Comparison of ENCODE assay signal across 17 mouse cellular contexts in the genomic region with DNA sequence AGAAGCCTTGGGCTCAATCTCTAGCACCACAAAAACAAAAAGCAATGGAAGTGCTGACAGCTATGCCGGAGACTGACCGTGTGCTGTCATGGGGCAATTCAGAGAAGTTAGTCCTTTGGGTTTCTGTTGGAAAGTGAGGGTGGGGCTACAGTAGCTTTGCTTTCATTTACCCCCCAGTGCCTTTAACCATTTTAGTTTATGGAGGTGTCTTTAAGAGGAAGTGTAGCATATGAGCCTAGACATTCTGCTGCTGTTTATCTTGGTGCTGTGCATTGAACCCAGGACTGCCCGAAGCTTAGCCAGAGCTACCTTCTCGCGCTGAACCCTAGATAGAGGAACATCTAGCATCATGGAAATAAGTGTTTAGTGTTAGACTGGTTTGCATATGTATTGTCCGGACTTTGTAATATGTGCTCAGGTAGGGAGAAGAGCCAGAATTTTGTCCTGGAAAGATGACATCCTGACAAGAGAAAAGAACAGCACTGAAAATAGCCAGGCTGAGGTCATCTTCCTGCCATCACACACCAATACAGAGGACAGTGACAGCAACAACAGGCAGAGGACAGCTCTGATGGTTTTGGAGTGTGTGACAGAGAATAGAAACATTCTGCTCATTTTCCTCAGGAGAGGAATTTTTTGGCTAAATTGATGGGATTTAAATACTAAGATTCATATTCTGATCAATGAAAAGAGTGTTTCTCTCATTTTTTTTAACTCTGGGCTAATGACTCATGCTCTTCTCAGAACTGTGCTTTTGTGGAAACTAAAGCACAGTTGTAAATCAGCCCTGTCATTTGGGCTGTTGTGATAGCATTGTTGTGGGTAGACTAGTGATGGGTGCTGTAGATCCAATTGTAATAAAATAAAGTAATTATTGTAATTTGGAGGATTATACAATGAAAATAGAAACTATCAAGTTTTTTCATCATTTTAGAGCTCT. TPM values are rescaled to one million over a fixed set of nuclear protein-coding genes. Genes with fewer than 3 reads are reported as not detected.
DNase-seq lines count a peak whose midpoint lies in the region; ATAC-seq and TF ChIP-seq lines count a peak whose summit lies in the region.
"Had no signal": no experiment of that assay in that cellular context is flagged by ENCODE, and none has a peak within 500 bp of the region (broad histone marks: within the 10 kb centered on the region; RNA-seq: fewer than 3 reads in every experiment).

No protein-coding gene starts in this region.

- no peak overlapping the region for H3K4me3 ChIP-seq in gastrocnemius, adult 2 months
- H3K4me3 ChIP-seq in liver, adult 2 months (ENCODE audit: insufficient read depth, low read depth, low read length), result no peak overlapping the region
- H3K4me3 ChIP-seq in liver, embryonic 12.5 days, result no peak overlapping the region
- H3K4me3 ChIP-seq in forebrain, embryonic 12.5 days (replicated peaks), result no peak overlapping the region
- no peak overlapping the region for H3K4me3 ChIP-seq in hindbrain, embryonic 10.5 days
- H3K4me3 ChIP-seq: embryonic facial prominence, embryonic 13.5 days; liver, embryonic 13.5 days; midbrain, embryonic 15.5 days; neural tube, embryonic 12.5 days; stomach, embryonic 15.5 days had no signal

- no peak overlapping the region for H3K4me2 ChIP-seq in liver, embryonic 12.5 days
- H3K4me2 ChIP-seq in forebrain, embryonic 12.5 days, result no peak overlapping the region
- H3K4me2 ChIP-seq: embryonic facial prominence, embryonic 13.5 days; liver, embryonic 13.5 days; midbrain, embryonic 15.5 days; neural tube, embryonic 12.5 days; stomach, embryonic 15.5 days had no signal

- H3K27me3 ChIP-seq in liver, adult 2 months (ENCODE audit: control insufficient read depth, insufficient read depth, low read length), result no peaks in the 10 kb centered on the region
- H3K27me3 ChIP-seq in liver, embryonic 12.5 days (replicated peaks), result no peaks in the 10 kb centered on the region
- H3K27me3 ChIP-seq in forebrain, embryonic 12.5 days, result no peaks in the 10 kb centered on the region
- no peaks in the 10 kb centered on the region for H3K27me3 ChIP-seq in hindbrain, embryonic 10.5 days (ENCODE audit: insufficient read depth, poor library complexity, severe bottlenecking)
- H3K27me3 ChIP-seq: embryonic facial prominence, embryonic 13.5 days; liver, embryonic 13.5 days; midbrain, embryonic 15.5 days; neural tube, embryonic 12.5 days; stomach, embryonic 15.5 days had no signal

- intact Hi-C loops in gastrocnemius, adult 2 months (cut with DNase I), result no loop called here
- intact Hi-C loops in gastrocnemius, postnatal 36 days (cut with DNase I), result no loop called here

- no peak overlapping the region for H3K9ac ChIP-seq in liver, adult 2 months (ENCODE audit: low read depth, low read length)
- no peak overlapping the region for H3K9ac ChIP-seq in liver, embryonic 12.5 days
- H3K9ac ChIP-seq in forebrain, embryonic 12.5 days, result no peak overlapping the region
- H3K9ac ChIP-seq: embryonic facial prominence, embryonic 13.5 days; liver, embryonic 13.5 days; midbrain, embryonic 15.5 days; neural tube, embryonic 12.5 days; stomach, embryonic 15.5 days had no signal

- peak overlapping the region; percentile 9 for H3K27ac ChIP-seq in gastrocnemius, adult 2 months
- H3K27ac ChIP-seq in liver, adult 2 months (replicated peaks; ENCODE audit: insufficient read depth, low read depth, low read length), result no peak overlapping the region
- no peak overlapping the region for H3K27ac ChIP-seq in liver, embryonic 12.5 days
- no peak overlapping the region for H3K27ac ChIP-seq in forebrain, embryonic 12.5 days
- H3K27ac ChIP-seq in hindbrain, embryonic 10.5 days, result no peak overlapping the region
- H3K27ac ChIP-seq: embryonic facial prominence, embryonic 13.5 days; liver, embryonic 13.5 days; midbrain, embryonic 15.5 days; neural tube, embryonic 12.5 days; stomach, embryonic 15.5 days had no signal

- no peaks in the 10 kb centered on the region for H3K9me3 ChIP-seq in liver, embryonic 12.5 days (replicated peaks)
- no peaks in the 10 kb centered on the region for H3K9me3 ChIP-seq in forebrain, embryonic 12.5 days
- 0 out of 2 replicates have a peak, but pooled peaks cover 7% of the 10 kb centered on the region for H3K9me3 ChIP-seq in hindbrain, embryonic 10.5 days
- H3K9me3 ChIP-seq: embryonic facial prominence, embryonic 13.5 days; liver, embryonic 13.5 days; midbrain, embryonic 15.5 days; neural tube, embryonic 12.5 days; stomach, embryonic 15.5 days had no signal

- no peak for DNase-seq in gastrocnemius, adult 2 months
- DNase-seq in gastrocnemius, postnatal 36 days, result no peak
- peak; percentile 50 for DNase-seq in liver, adult 2 months (ENCODE audit: extremely low read depth, low read depth, low spot score)
- no peak for DNase-seq in hindbrain, embryonic 10.5 days (ENCODE audit: low spot score)
- DNase-seq in urinary bladder, postnatal 36 days (ENCODE audit: low spot score in 2 of 2), result no peak
- DNase-seq: cerebellum, postnatal 25 days; kidney, postnatal 25 days; liver, embryonic 13.5 days; right cerebral cortex, postnatal 4 days had no signal

- WGBS in liver, adult 2 months, result 70% methylated on average over 6 of the region's 6 CpGs
- WGBS in liver, embryonic 12.5 days (ENCODE audit: insufficient replicate concordance), result 73% methylated on average over 6 of the region's 6 CpGs
- WGBS in forebrain, embryonic 12.5 days, result 94% methylated on average over 6 of the region's 6 CpGs
- 93% methylated on average over 6 of the region's 6 CpGs for WGBS in hindbrain, embryonic 10.5 days

- TF ChIP-seq CTCF in gastrocnemius, adult 2 months (IDR thresholded peaks at IDR 0.05), result no peak
- TF ChIP-seq CTCF in liver, adult 2 months (IDR thresholded peaks at IDR 0.05; ENCODE audit: low read depth, low read length), result no peak

- no peak for ATAC-seq in liver, embryonic 12.5 days
- 0 out of 4 replicates have a peak, but pooled peaks have one; percentile 12 for ATAC-seq in hematopoietic stem cell, adult 5-6 weeks (replicated peaks in 1 of 2; ENCODE audit: insufficient read depth in 1 of 2, low FRiP score in 2 of 2, low TSS enrichment in 1 of 2, low read depth in 1 of 2, poor library complexity in 2 of 2, severe bottlenecking in 2 of 2)
- ATAC-seq in forebrain, embryonic 12.5 days (ENCODE audit: low FRiP score), result no peak
- ATAC-seq: lung, postnatal 0 days; midbrain, embryonic 15.5 days had no signal

- TF ChIP-seq POLR2A in liver, adult 2 months (IDR thresholded peaks at IDR 0.05; ENCODE audit: extremely low read depth, insufficient read depth, low read length), result no peak

- H3K4me1 ChIP-seq in liver, adult 2 months (ENCODE audit: control insufficient read depth, insufficient read depth, low read length), result peaks cover 12% of the 10 kb centered on the region
- peaks cover 13% of the 10 kb centered on the region; the same call in 1 of the 2 replicates for H3K4me1 ChIP-seq in liver, embryonic 12.5 days
- H3K4me1 ChIP-seq in forebrain, embryonic 12.5 days, result 0 out of 2 replicates have a peak, but pooled peaks cover under 1% of the 10 kb centered on the region
- H3K4me1 ChIP-seq in hindbrain, embryonic 10.5 days (replicated peaks), result no peaks in the 10 kb centered on the region
- H3K4me1 ChIP-seq: neural tube, embryonic 12.5 days had no signal

- no peaks in the 10 kb centered on the region; the same call in 1 of the 2 replicates for H3K36me3 ChIP-seq in liver, adult 2 months (ENCODE audit: control insufficient read depth, insufficient read depth, low read length)
- H3K36me3 ChIP-seq in liver, embryonic 12.5 days, result 0 out of 2 replicates have a peak, but pooled peaks cover 7% of the 10 kb centered on the region
- H3K36me3 ChIP-seq in forebrain, embryonic 12.5 days (replicated peaks), result no peaks in the 10 kb centered on the region
- H3K36me3 ChIP-seq in hindbrain, embryonic 10.5 days, result peaks cover 26% of the 10 kb centered on the region
- H3K36me3 ChIP-seq: liver, embryonic 13.5 days; midbrain, embryonic 15.5 days; neural tube, embryonic 12.5 days; stomach, embryonic 15.5 days had no signal

- H3K79me2 ChIP-seq in liver, adult 2 months (ENCODE audit: control insufficient read depth, insufficient read depth, low read length), result peaks cover 49% of the 10 kb centered on the region

RNA-seq across cellular contexts. Expression of gene Pik3ca, which starts 23.9 kb away (rescaled TPM):
- 10 to 100 TPM; 40.1 to 63.3 TPM for total RNA-seq in gastrocnemius, adult 2 months (2021)
- 10 to 100 TPM; 32.3 to 46.8 TPM for total RNA-seq in gastrocnemius, postnatal 36 days (2021)
- 21.1 and 23.1 TPM in 2 replicates for total RNA-seq in liver, adult 2 months (2014; rRNA removed)
- polyA plus RNA-seq in liver, adult 2 months (2012; rRNA removed), result 2.4 and 2.8 TPM in 2 replicates
- polyA plus RNA-seq in liver, embryonic 12.5 days (2016; fragmentation: Nextera tagmentation; extraction: Ambion mirVana), result 4.6 and 5.6 TPM in 2 replicates
- total RNA-seq in hematopoietic stem cell, adult 5-6 weeks (2017), result 39.6 and 60.9 TPM in 2 replicates
- polyA plus RNA-seq in forebrain, embryonic 12.5 days (2016; fragmentation: Nextera tagmentation; extraction: Ambion mirVana), result 12.9 and 15.6 TPM in 2 replicates
- 6.8 and 7.4 TPM in 2 replicates for polyA plus RNA-seq in hindbrain, embryonic 10.5 days (2016; fragmentation: Nextera tagmentation; extraction: Ambion mirVana)

RNA-seq across cellular contexts. Expression of gene Zmat3, which starts 55.6 kb away (rescaled TPM):
- 1 to 10 TPM; 6.3 to 9.3 TPM for total RNA-seq in gastrocnemius, adult 2 months (2021)
- total RNA-seq in gastrocnemius, postnatal 36 days (2021), result 1 to 10 TPM; 6.4 to 7.1 TPM
- total RNA-seq in liver, adult 2 months (2014; rRNA removed), result 1.2 and 1.7 TPM in 2 replicates
- polyA plus RNA-seq in liver, adult 2 months (2012; rRNA removed), result 2.6 and 2.8 TPM in 2 replicates
- 0.82 and 0.91 TPM in 2 replicates for polyA plus RNA-seq in liver, embryonic 12.5 days (2016; fragmentation: Nextera tagmentation; extraction: Ambion mirVana)
- total RNA-seq in hematopoietic stem cell, adult 5-6 weeks (2017), result 1.1 and 1.3 TPM in 2 replicates
- polyA plus RNA-seq in forebrain, embryonic 12.5 days (2016; fragmentation: Nextera tagmentation; extraction: Ambion mirVana), result 9.5 and 11.7 TPM in 2 replicates
- polyA plus RNA-seq in hindbrain, embryonic 10.5 days (2016; fragmentation: Nextera tagmentation; extraction: Ambion mirVana), result 6.6 and 7.8 TPM in 2 replicates

Comparison
In these comparisons a context has a peak if more than half of its experiments do, and no peak if none do; other contexts are left out.
1. ATAC-seq: peak in hematopoietic stem cell, adult 5-6 weeks (2 of 2); none in liver, embryonic 12.5 days (single experiment) and forebrain, embryonic 12.5 days (single experiment).